ENCODE assay signal across 8 mouse cellular contexts in genomic region chr7:19920506-19921261, GRCm38 (mm10). TPM values are rescaled to one million over a fixed set of nuclear protein-coding genes. Genes with fewer than 3 reads are reported as not detected.
A peak's percentile ranks its signal among the peaks of the same experiment; 100 is the strongest.
DNase-seq lines count a peak whose midpoint lies in the region; ATAC-seq and TF ChIP-seq lines count a peak whose summit lies in the region.

Pvr (minus strand) TSS chr7:19921160.

- H3K9ac ChIP-seq in embryonic facial prominence, embryonic 12.5 days: peak within 1 kb of the TSS; percentile 80
- H3K9ac ChIP-seq in heart, adult 2 months (ENCODE audit: low read depth, low read length): peak within 1 kb of the TSS; percentile 72
- H3K9ac ChIP-seq in limb, embryonic 12.5 days (replicated peaks): peak within 1 kb of the TSS; percentile 77
- H3K9ac ChIP-seq in midbrain, embryonic 13.5 days (replicated peaks): peak within 1 kb of the TSS; percentile 71

- no peaks in the 10 kb centered on the region for H3K9me3 ChIP-seq in embryonic facial prominence, embryonic 12.5 days
- no peaks in the 10 kb centered on the region for H3K9me3 ChIP-seq in limb, embryonic 12.5 days
- no peaks in the 10 kb centered on the region for H3K9me3 ChIP-seq in midbrain, embryonic 13.5 days

- TF ChIP-seq CTCF in heart, adult 2 months (IDR thresholded peaks at IDR 0.05): peak; percentile 54
- 0 out of 2 replicates have a peak, but pooled peaks have one; percentile 20 for TF ChIP-seq CTCF in kidney, adult 2 months (conservative IDR thresholded peaks at IDR 0.05; ENCODE audit: insufficient read depth, insufficient read length, low read depth, low read length)
- no peak for TF ChIP-seq CTCF in small intestine, adult 2 months (IDR thresholded peaks at IDR 0.05; ENCODE audit: extremely low read depth, insufficient read length, insufficient replicate concordance, low read depth, low read length)

- TF ChIP-seq POLR2A in heart, adult 2 months (IDR thresholded peaks at IDR 0.05; ENCODE audit: insufficient read depth, low read depth, low read length): peak; percentile 81
- TF ChIP-seq POLR2A in kidney, adult 2 months (IDR thresholded peaks at IDR 0.05; ENCODE audit: low read depth, low read length): peak; percentile 71
- peak; percentile 36 for TF ChIP-seq POLR2A in small intestine, adult 2 months (IDR thresholded peaks at IDR 0.05; ENCODE audit: low read depth, low read length)

- peak; percentile 78 for ATAC-seq in embryonic facial prominence, embryonic 12.5 days (ENCODE audit: insufficient number of reproducible peaks, insufficient read depth, low FRiP score, low TSS enrichment)
- peak; percentile 84 for ATAC-seq in limb, embryonic 12.5 days (ENCODE audit: insufficient number of reproducible peaks, insufficient read depth, low FRiP score, low TSS enrichment, low read depth)
- peak; percentile 86 for ATAC-seq in midbrain, embryonic 13.5 days

- H3K36me3 ChIP-seq in embryonic facial prominence, embryonic 12.5 days: peaks cover 12% of the 10 kb centered on the region; the same call in 1 of the 2 replicates
- no peaks in the 10 kb centered on the region; the same call in 1 of the 2 replicates for H3K36me3 ChIP-seq in heart, adult 2 months (ENCODE audit: control insufficient read depth, insufficient read depth, low read length)
- H3K36me3 ChIP-seq in kidney, adult 2 months (ENCODE audit: control insufficient read depth, insufficient read depth, low read length): no peaks in the 10 kb centered on the region
- H3K36me3 ChIP-seq in limb, embryonic 12.5 days: peaks cover 21% of the 10 kb centered on the region; the same call in 1 of the 2 replicates
- H3K36me3 ChIP-seq in midbrain, embryonic 13.5 days: peaks cover 11% of the 10 kb centered on the region
- peaks cover 16% of the 10 kb centered on the region for H3K36me3 ChIP-seq in small intestine, adult 2 months (ENCODE audit: control insufficient read depth, insufficient read depth, low read length)

- intact Hi-C loops in heart, adult 2 months (cut with DNase I): loop anchor here (2.0 kb wide), 1 partner anchor 14 kb away; no protein-coding TSS in a partner anchor

- H3K27me3 ChIP-seq in embryonic facial prominence, embryonic 12.5 days: no peaks in the 10 kb centered on the region
- H3K27me3 ChIP-seq in heart, adult 2 months (ENCODE audit: control insufficient read depth, insufficient read depth, low read length): no peaks in the 10 kb centered on the region
- H3K27me3 ChIP-seq in kidney, adult 2 months (replicated peaks; ENCODE audit: control insufficient read depth, insufficient read depth, low read length): no peaks in the 10 kb centered on the region
- H3K27me3 ChIP-seq in limb, embryonic 12.5 days: no peaks in the 10 kb centered on the region; the same call in 1 of the 2 replicates
- H3K27me3 ChIP-seq in midbrain, embryonic 13.5 days: no peaks in the 10 kb centered on the region
- H3K27me3 ChIP-seq in small intestine, adult 2 months (ENCODE audit: control insufficient read depth, insufficient read depth, low read length): no peaks in the 10 kb centered on the region

- DNase-seq in spleen, adult 18-20 months: peak; percentile 46 to 66
- no peak for DNase-seq in spleen, adult 12 weeks (ENCODE audit: low spot score)
- DNase-seq in heart, adult 2 months: peak; percentile 84 to 90
- peak; percentile 91 for DNase-seq in kidney, adult 2 months

- H3K4me3 ChIP-seq in embryonic facial prominence, embryonic 12.5 days: peak within 1 kb of the TSS; percentile 79
- peak within 1 kb of the TSS; percentile 79 for H3K4me3 ChIP-seq in heart, adult 2 months
- H3K4me3 ChIP-seq in kidney, adult 2 months (ENCODE audit: insufficient read depth, low read depth, low read length): peak within 1 kb of the TSS; percentile 84
- H3K4me3 ChIP-seq in limb, embryonic 12.5 days (replicated peaks): peak within 1 kb of the TSS; percentile 66
- peak within 1 kb of the TSS; percentile 61 for H3K4me3 ChIP-seq in midbrain, embryonic 13.5 days (replicated peaks)
- peak within 1 kb of the TSS; percentile 80 for H3K4me3 ChIP-seq in small intestine, adult 2 months (ENCODE audit: low read depth, low read length)

- H3K27ac ChIP-seq in embryonic facial prominence, embryonic 12.5 days: peak within 1 kb of the TSS; percentile 74; the same call in 1 of the 2 replicates
- peak within 1 kb of the TSS; percentile 82 for H3K27ac ChIP-seq in heart, adult 2 months
- H3K27ac ChIP-seq in kidney, adult 2 months (ENCODE audit: insufficient read depth, low read depth, low read length): peak within 1 kb of the TSS; percentile 69
- H3K27ac ChIP-seq in limb, embryonic 12.5 days: peak within 1 kb of the TSS; percentile 53
- peak within 1 kb of the TSS; percentile 82 for H3K27ac ChIP-seq in midbrain, embryonic 13.5 days
- peak within 1 kb of the TSS; percentile 81 for H3K27ac ChIP-seq in small intestine, adult 2 months (ENCODE audit: insufficient read depth, low read depth, low read length)

- 0 out of 2 replicates have a peak, but pooled peaks cover 1% of the 10 kb centered on the region for H3K79me2 ChIP-seq in heart, adult 2 months (replicated peaks; ENCODE audit: control insufficient read depth, insufficient read depth, low read length)

- peak within 1 kb of the TSS; percentile 56 for H3K4me2 ChIP-seq in embryonic facial prominence, embryonic 12.5 days (replicated peaks)
- peak within 1 kb of the TSS; percentile 73 for H3K4me2 ChIP-seq in limb, embryonic 12.5 days
- peak within 1 kb of the TSS; percentile 68 for H3K4me2 ChIP-seq in midbrain, embryonic 13.5 days (replicated peaks)

- TF ChIP-seq EP300 in heart, adult 2 months (IDR thresholded peaks at IDR 0.05; ENCODE audit: insufficient read depth, low read depth, low read length): peak; percentile 44; the same call in 1 of the 2 replicates

- H3K4me1 ChIP-seq in embryonic facial prominence, embryonic 12.5 days: peaks cover 4% of the 10 kb centered on the region
- H3K4me1 ChIP-seq in heart, adult 2 months (ENCODE audit: control insufficient read depth, insufficient read depth, low read length): peaks cover 5% of the 10 kb centered on the region
- no peaks in the 10 kb centered on the region for H3K4me1 ChIP-seq in kidney, adult 2 months (ENCODE audit: control insufficient read depth, insufficient read depth, low read length)
- peaks cover 9% of the 10 kb centered on the region for H3K4me1 ChIP-seq in limb, embryonic 12.5 days (replicated peaks)
- H3K4me1 ChIP-seq in midbrain, embryonic 13.5 days (replicated peaks): 0 out of 2 replicates have a peak, but pooled peaks cover 2% of the 10 kb centered on the region
- H3K4me1 ChIP-seq in small intestine, adult 2 months (ENCODE audit: control insufficient read depth, insufficient read depth, insufficient read length, low read length): no peaks in the 10 kb centered on the region

- under 1% methylated on average over 60 of the region's 60 CpGs for WGBS in embryonic facial prominence, embryonic 12.5 days
- under 1% methylated on average over 60 of the region's 60 CpGs for WGBS in heart, adult 2 months
- WGBS in kidney, adult 2 months: under 1% methylated on average over 60 of the region's 60 CpGs
- WGBS in limb, embryonic 12.5 days: 1% methylated on average over 60 of the region's 60 CpGs
- WGBS in midbrain, embryonic 13.5 days: 1% methylated on average over 60 of the region's 60 CpGs
- under 1% methylated on average over 60 of the region's 60 CpGs for WGBS in small intestine, adult 2 months

RNA-seq across cellular contexts. Expression of gene Pvr, which starts in this region (rescaled TPM):
- 9.3 and 10.7 TPM in 2 replicates for polyA plus RNA-seq in embryonic facial prominence, embryonic 12.5 days (2016; fragmentation: Nextera tagmentation; extraction: Ambion mirVana)
- total RNA-seq in heart, adult 2 months (2021): 10 to 100 TPM; 20.1 to 24.5 TPM
- polyA plus RNA-seq in heart, adult 2 months (2012; rRNA removed): 18.1 and 34.0 TPM in 2 replicates
- 10.9 and 12.3 TPM in 2 replicates for polyA plus RNA-seq in kidney, adult 2 months (2012; rRNA removed)
- 7.5 and 8.1 TPM in 2 replicates for polyA plus RNA-seq in limb, embryonic 12.5 days (2016; fragmentation: Nextera tagmentation; extraction: Ambion mirVana)
- polyA plus RNA-seq in midbrain, embryonic 13.5 days (2015; fragmentation: Nextera tagmentation; extraction: Ambion mirVana): 5.3 and 6.2 TPM in 2 replicates
- polyA plus RNA-seq in small intestine, adult 2 months (2012; rRNA removed): 5.7 and 14.3 TPM in 2 replicates
